Mouse (Mus musculus): ENCODE data around the gene 4833427G06Rik. TPM values are rescaled to one million over a fixed set of nuclear protein-coding genes. Genes with fewer than 3 reads are reported as not detected.

4833427G06Rik gene
- total RNA-seq, 2 experiments from 2014 or later, result not detected

DNA sequence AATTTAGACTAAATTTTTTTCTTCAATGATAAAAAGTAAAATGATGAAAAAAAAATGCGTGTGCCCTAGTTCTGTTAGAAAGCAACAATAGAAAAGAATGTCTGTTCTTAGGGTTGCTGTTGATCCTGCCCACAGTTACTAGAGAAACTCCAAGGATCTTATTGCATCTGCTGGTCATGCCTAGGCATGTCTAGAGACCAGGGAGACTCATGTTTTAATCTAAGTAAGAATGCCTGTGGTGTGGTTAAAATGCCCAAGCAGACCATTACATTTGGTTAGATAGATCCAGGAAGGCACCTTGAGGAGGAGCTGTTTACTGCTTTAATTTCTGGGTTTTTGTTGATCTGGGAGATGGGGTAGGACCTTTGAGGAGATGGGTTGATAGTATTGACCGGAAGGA, 3.9 kb upstream of the 4833427G06Rik start:
- intact Hi-C loops (cut with DNase I), result no loop called here

DNA sequence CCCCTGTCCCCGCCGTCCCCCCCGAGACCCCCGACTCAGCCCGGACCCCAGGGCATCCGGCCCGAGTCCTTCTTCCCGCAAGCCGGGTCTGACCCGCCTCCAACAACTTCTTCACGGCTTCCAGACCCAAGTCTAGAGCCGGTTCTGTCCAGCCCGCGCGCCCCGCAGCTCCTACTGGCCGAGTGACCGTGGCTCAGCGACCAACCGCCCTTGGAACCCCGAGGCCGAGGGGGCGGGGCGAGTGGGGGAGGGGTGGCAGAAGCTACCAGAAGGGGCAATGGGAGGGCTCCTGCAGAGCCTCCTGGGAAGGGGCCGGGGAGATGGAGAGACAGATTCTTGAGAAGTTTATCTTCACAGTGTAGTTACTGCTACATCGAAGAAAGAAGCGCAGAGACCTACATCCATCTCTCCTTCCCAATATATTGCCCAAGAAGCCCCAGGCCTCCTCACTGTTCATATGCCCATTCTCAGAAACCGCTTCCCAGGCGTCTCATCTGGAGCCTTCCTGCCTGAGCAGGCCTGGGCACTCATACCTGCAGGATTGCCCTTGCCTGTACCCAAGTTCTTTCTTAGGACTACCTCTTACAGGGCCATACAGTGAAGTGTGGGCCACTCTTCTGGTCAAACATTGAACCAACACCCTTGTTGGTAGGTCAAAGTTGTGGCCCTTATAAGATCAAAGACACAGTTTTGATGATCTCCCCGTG, 2.1 kb upstream of the 4833427G06Rik start:
- intact Hi-C loops (cut with DNase I), result no loop called here
- peak overlapping the region; percentile 63 for H3K4me3 ChIP-seq
- H3K27ac ChIP-seq, result peak overlapping the region; percentile 51
- no peak; the same call in 1 of the 2 replicates for TF ChIP-seq CTCF (IDR thresholded peaks at IDR 0.05)
- peak in 1 of 2 experiments; percentile 11 for DNase-seq (ENCODE audit: extremely low spot score in 1 of 2, low spot score in 2 of 2)

More for the DNA sequence above, 3.9 kb upstream of the 4833427G06Rik start:
- TF ChIP-seq CTCF (IDR thresholded peaks at IDR 0.05), result no peak
- DNase-seq (ENCODE audit: extremely low spot score in 1 of 2, low spot score in 2 of 2), result no peak
- H3K4me3 ChIP-seq, result no peak overlapping the region
- no peak overlapping the region for H3K27ac ChIP-seq

DNA sequence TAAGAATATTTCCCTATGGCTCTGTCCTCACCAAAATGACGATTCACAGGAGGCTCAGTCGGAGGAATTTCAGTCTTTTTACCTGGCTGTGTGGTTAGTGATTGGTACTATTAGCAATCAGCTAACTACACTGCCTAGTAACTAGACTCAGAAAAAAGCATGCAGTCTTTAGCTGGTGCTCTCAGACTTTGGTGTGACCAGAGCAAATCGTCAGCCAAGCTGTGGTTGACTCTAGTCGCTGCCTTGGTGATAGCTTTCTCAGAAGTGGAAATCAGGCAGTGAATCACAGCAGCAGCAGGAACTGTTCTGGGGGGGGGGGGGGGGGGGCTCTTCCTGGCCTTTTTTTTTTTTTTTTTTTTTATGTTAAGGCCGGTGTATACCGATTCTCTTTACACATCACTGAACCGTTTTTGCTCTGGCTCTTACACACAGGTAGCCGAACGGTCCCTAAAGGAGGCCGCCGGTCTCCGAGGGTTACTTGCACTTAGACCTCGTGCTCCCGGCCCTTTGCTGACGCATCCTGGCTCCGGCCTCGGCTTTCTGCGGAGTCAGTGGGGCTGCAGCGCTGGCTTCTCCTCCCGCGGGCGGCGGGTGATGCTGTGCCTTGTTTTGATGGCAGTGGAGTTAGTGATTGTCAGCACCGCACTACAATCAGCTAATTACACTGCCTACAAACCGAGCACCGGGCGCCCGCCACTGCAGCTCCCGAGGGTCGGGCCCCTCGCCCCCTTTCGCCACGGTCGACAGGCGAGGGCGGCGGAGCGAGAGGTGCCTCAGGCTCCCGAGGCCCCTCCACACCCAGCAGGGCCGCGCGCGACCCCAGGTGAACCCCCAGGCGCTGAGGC, 1.3 kb upstream of the 4833427G06Rik start:
- H3K4me3 ChIP-seq, result peak overlapping the region; percentile 63
- DNase-seq (ENCODE audit: extremely low spot score in 1 of 2, low spot score in 2 of 2), result peak; percentile 18 to 33
- intact Hi-C loops (cut with DNase I), result no loop called here
- no peak for TF ChIP-seq CTCF (IDR thresholded peaks at IDR 0.05)
- H3K27ac ChIP-seq, result peak overlapping the region; percentile 51

GRCm38 (mm10) chr9:51096306-51096705, 5.6 kb downstream of the 4833427G06Rik start:
- no peak overlapping the region for H3K4me3 ChIP-seq
- TF ChIP-seq CTCF (IDR thresholded peaks at IDR 0.05), result no peak
- intact Hi-C loops (cut with DNase I), result no loop called here
- DNase-seq (ENCODE audit: extremely low spot score in 1 of 2, low spot score in 2 of 2), result no peak
- H3K27ac ChIP-seq, result no peak overlapping the region

GRCm38 (mm10) chr9:51093697-51094096, 8.2 kb downstream of the 4833427G06Rik start:
- Histone ChIP-seq H3K4me3 (no peak overlapping the region), H3K27ac (no peak overlapping the region)
- no peak for TF ChIP-seq CTCF (IDR thresholded peaks at IDR 0.05)
- intact Hi-C loops (cut with DNase I), result no loop called here
- no peak for DNase-seq (ENCODE audit: extremely low spot score in 1 of 2, low spot score in 2 of 2)

GRCm38 (mm10) chr9:51081614-51082013, 20.3 kb downstream of the 4833427G06Rik start:
- DNase-seq (ENCODE audit: extremely low spot score in 1 of 2, low spot score in 2 of 2), result no peak
- no peak overlapping the region for H3K4me3 ChIP-seq
- TF ChIP-seq CTCF (IDR thresholded peaks at IDR 0.05), result no peak
- intact Hi-C loops (cut with DNase I), result no loop called here
- no peak overlapping the region for H3K27ac ChIP-seq

DNA sequence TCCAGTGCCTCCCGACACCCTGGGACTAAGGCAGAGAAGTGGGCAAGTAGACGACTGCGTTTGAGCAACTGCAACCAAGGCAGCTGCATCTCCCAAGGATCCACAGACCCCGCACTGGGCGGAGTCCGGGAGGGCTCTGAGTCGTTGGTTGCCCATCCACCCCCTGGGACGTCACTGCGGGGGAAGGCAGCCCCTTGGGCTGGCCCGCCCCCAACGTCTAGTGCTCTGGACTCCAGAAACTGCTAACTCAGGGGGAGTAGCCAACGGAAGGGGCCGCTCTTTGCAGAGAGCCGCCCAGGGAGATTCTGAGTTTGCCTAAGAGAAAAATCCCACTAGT, 24.9 kb downstream of the 4833427G06Rik start, which contains the start of gene Layn:
Gene Layn (minus strand): TSS at position 116 of the 337 bp plus-strand sequence.
- intact Hi-C loops (cut with DNase I), result no loop called here
- peak within 1 kb of the TSS; percentile 45 for H3K4me3 ChIP-seq
- peak; percentile 39 to 61 for DNase-seq (ENCODE audit: extremely low spot score in 1 of 2, low spot score in 2 of 2)
- TF ChIP-seq CTCF (IDR thresholded peaks at IDR 0.05), result no peak
- H3K27ac ChIP-seq, result peak within 1 kb of the TSS; percentile 58; the same call in 1 of the 2 replicates

GRCm38 (mm10) chr9:51076300-51076978, 25.4 kb downstream of the 4833427G06Rik start:
- TF ChIP-seq CTCF (IDR thresholded peaks at IDR 0.05), result no peak
- Histone ChIP-seq H3K4me3 (peak overlapping the region; percentile 45), H3K27ac (peak overlapping the region; percentile 58; the same call in 1 of the 2 replicates)
- intact Hi-C loops (cut with DNase I), result no loop called here
- DNase-seq (ENCODE audit: extremely low spot score in 1 of 2, low spot score in 2 of 2), result no peak

GRCm38 (mm10) chr9:51075780-51076179, 26.1 kb downstream of the 4833427G06Rik start:
- intact Hi-C loops (cut with DNase I), result no loop called here
- no peak overlapping the region for H3K27ac ChIP-seq
- no peak for DNase-seq (ENCODE audit: extremely low spot score in 1 of 2, low spot score in 2 of 2)
- no peak for TF ChIP-seq CTCF (IDR thresholded peaks at IDR 0.05)
- H3K4me3 ChIP-seq, result 0 out of 2 replicates have a peak overlapping the region, but pooled peaks have one; percentile 23

GRCm38 (mm10) chr9:51070801-51071200, 31.1 kb downstream of the 4833427G06Rik start:
- H3K27ac ChIP-seq, result no peak overlapping the region
- H3K4me3 ChIP-seq, result no peak overlapping the region
- DNase-seq (ENCODE audit: extremely low spot score in 1 of 2, low spot score in 2 of 2), result no peak
- TF ChIP-seq CTCF (IDR thresholded peaks at IDR 0.05), result no peak
- intact Hi-C loops (cut with DNase I), result no loop called here

GRCm38 (mm10) chr9:51068202-51068601, 33.7 kb downstream of the 4833427G06Rik start:
- intact Hi-C loops (cut with DNase I), result loop anchor here (5.0 kb wide), 1 partner anchor 69 kb away; no protein-coding TSS in a partner anchor
- Histone ChIP-seq H3K27ac (no peak overlapping the region), H3K4me3 (no peak overlapping the region)
- DNase-seq (ENCODE audit: extremely low spot score in 1 of 2, low spot score in 2 of 2), result no peak
- no peak for TF ChIP-seq CTCF (IDR thresholded peaks at IDR 0.05)

DNA sequence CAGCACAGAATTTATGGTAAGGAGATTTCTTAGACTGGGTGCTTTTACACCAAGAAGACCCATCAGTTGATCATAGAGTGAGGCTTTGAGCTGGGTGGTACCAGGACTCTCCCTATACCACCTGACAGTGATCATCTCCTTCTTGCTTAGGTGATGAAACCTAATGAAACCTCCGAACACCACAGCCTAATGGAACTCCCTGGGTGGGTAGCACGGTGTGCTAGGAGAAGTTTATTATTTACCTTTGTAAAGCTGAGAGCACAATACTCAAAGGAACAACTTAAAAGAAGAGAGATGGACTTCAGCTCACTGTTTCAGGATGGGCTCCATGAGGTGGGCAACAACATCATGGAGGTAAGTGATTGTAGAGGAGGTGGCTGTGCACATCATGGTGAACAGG, 41.3 kb downstream of the 4833427G06Rik start, which contains the start of gene Btg4:
Gene Btg4 (plus strand): TSS at position 301 of the 400 bp plus-strand sequence.
- Histone ChIP-seq H3K27ac (no peak within 1 kb of the TSS), H3K4me3 (no peak within 1 kb of the TSS)
- intact Hi-C loops (cut with DNase I), result no loop called here
- no peak for TF ChIP-seq CTCF (IDR thresholded peaks at IDR 0.05)
- no peak for DNase-seq (ENCODE audit: extremely low spot score in 1 of 2, low spot score in 2 of 2)
